Mouse (Mus musculus) ES-Bruce4 (cell line): Measurements from ENCODE around the gene Qars.

Experiments used
- CTCF ChIP-seq: IDR thresholded peaks from one replicate; pipeline ENCODE4 v1.8.1; 2011; ENCODE audit warnings: low read depth, low read length
- EP300 ChIP-seq: IDR thresholded peaks from 2 replicates; pipeline ENCODE4 v1.6.1; 2011; ENCODE audit warnings: low read depth, low read length; ENCODE audit not compliant: insufficient read depth
- POLR2A ChIP-seq: IDR thresholded peaks from one replicate; pipeline ENCODE4 v1.8.1; 2011; ENCODE audit warnings: low read length; ENCODE audit not compliant: insufficient read depth

GRCm38 (mm10) chr9:108530954-108531353, 23.4 kb downstream of the Qars start:
- no peak for TF ChIP-seq POLR2A
- TF ChIP-seq CTCF = no peak
- no peak for TF ChIP-seq EP300
